In genomic region chr11:62909720-62910306, GRCm38 (mm10) we compare ENCODE assay signal across 13 mouse cellular contexts. TPM values are rescaled to one million over a fixed set of nuclear protein-coding genes. Genes with fewer than 3 reads are reported as not detected.
DNase-seq lines count a peak whose midpoint lies in the region; ATAC-seq and TF ChIP-seq lines count a peak whose summit lies in the region.
"Had no signal": no experiment of that assay in that cellular context is flagged by ENCODE, and none has a peak within 500 bp of the region (broad histone marks: within the 10 kb centered on the region; RNA-seq: fewer than 3 reads in every experiment).

No protein-coding gene starts in this region.

- TF ChIP-seq POLR2A in brain, embryonic 14.5 days (IDR thresholded peaks at IDR 0.05; ENCODE audit: borderline replicate concordance, extremely low read depth, insufficient read depth, insufficient read length, poor library complexity, severe bottlenecking): no peak

- no peak overlapping the region for H3K4me3 ChIP-seq in liver, postnatal 0 days (ENCODE audit: low read depth, low read length)
- no peak overlapping the region for H3K4me3 ChIP-seq in liver, embryonic 12.5 days
- no peak overlapping the region for H3K4me3 ChIP-seq in hindbrain, embryonic 13.5 days
- H3K4me3 ChIP-seq: embryonic facial prominence, embryonic 12.5 days; heart, embryonic 12.5 days; myocyte; stomach, embryonic 15.5 days had no signal

- H3K4me1 ChIP-seq in liver, postnatal 0 days (ENCODE audit: insufficient read depth): no peaks in the 10 kb centered on the region
- H3K4me1 ChIP-seq in liver, embryonic 12.5 days: no peaks in the 10 kb centered on the region
- H3K4me1 ChIP-seq in hindbrain, embryonic 13.5 days (replicated peaks): no peaks in the 10 kb centered on the region; the same call in 1 of the 2 replicates
- H3K4me1 ChIP-seq: embryonic facial prominence, embryonic 12.5 days; stomach, embryonic 15.5 days had no signal

- no peak overlapping the region for H3K27ac ChIP-seq in liver, postnatal 0 days (ENCODE audit: low read depth)
- no peak overlapping the region for H3K27ac ChIP-seq in liver, embryonic 12.5 days
- no peak overlapping the region for H3K27ac ChIP-seq in hindbrain, embryonic 13.5 days
- H3K27ac ChIP-seq: embryonic facial prominence, embryonic 12.5 days; hindbrain, postnatal 0 days; stomach, embryonic 15.5 days had no signal

- H3K9ac ChIP-seq in liver, postnatal 0 days (replicated peaks): no peak overlapping the region
- no peak overlapping the region for H3K9ac ChIP-seq in liver, embryonic 12.5 days
- H3K9ac ChIP-seq in hindbrain, embryonic 13.5 days: no peak overlapping the region
- H3K9ac ChIP-seq: embryonic facial prominence, embryonic 12.5 days; heart, embryonic 12.5 days; stomach, embryonic 15.5 days had no signal

- no peak for ATAC-seq in CD4-positive, CD25-positive, alpha-beta regulatory T cell, adult 4 months
- no peak for ATAC-seq in liver, postnatal 0 days
- no peak for ATAC-seq in liver, embryonic 12.5 days
- ATAC-seq in hindbrain, embryonic 13.5 days (ENCODE audit: low FRiP score): no peak
- ATAC-seq: hindbrain, postnatal 0 days had no signal

- DNase-seq in CD4-positive, CD25-positive, alpha-beta regulatory T cell, adult 2 months (ENCODE audit: low read depth, low spot score): peak; percentile 36
- no peak for DNase-seq in liver, postnatal 0 days
- no peak for DNase-seq in brain, embryonic 14.5 days (ENCODE audit: low read depth)
- peak; percentile 44 for DNase-seq in thymus, postnatal 14 days
- DNase-seq in ovary, postnatal 36 days (ENCODE audit: low spot score): no peak

- no peaks in the 10 kb centered on the region for H3K36me3 ChIP-seq in liver, postnatal 0 days (replicated peaks; ENCODE audit: insufficient read depth, low read length)
- H3K36me3 ChIP-seq in liver, embryonic 12.5 days: no peaks in the 10 kb centered on the region
- H3K36me3 ChIP-seq in hindbrain, embryonic 13.5 days: no peaks in the 10 kb centered on the region
- H3K36me3 ChIP-seq: embryonic facial prominence, embryonic 12.5 days; heart, embryonic 12.5 days; stomach, embryonic 15.5 days had no signal

- no peaks in the 10 kb centered on the region for H3K9me3 ChIP-seq in liver, postnatal 0 days (ENCODE audit: low read length)
- no peaks in the 10 kb centered on the region for H3K9me3 ChIP-seq in liver, embryonic 12.5 days (replicated peaks)
- no peaks in the 10 kb centered on the region for H3K9me3 ChIP-seq in hindbrain, embryonic 13.5 days
- H3K9me3 ChIP-seq: embryonic facial prominence, embryonic 12.5 days; heart, embryonic 12.5 days; stomach, embryonic 15.5 days had no signal

- TF ChIP-seq CTCF in liver, postnatal 0 days (IDR thresholded peaks at IDR 0.05; ENCODE audit: low read depth): peak; percentile 47
- TF ChIP-seq CTCF in brain, embryonic 14.5 days (IDR thresholded peaks at IDR 0.05; ENCODE audit: borderline replicate concordance, extremely low read depth, insufficient read depth, insufficient read length): peak; percentile 16; the same call in 1 of the 2 replicates

- 60% methylated on average over 3 of the region's 3 CpGs for WGBS in liver, postnatal 0 days (ENCODE audit: insufficient replicate concordance)
- WGBS in liver, embryonic 12.5 days (ENCODE audit: insufficient replicate concordance): 48% methylated on average over 3 of the region's 3 CpGs
- 81% methylated on average over 3 of the region's 3 CpGs for WGBS in hindbrain, embryonic 13.5 days

- TF ChIP-seq EP300 in liver, postnatal 0 days (IDR thresholded peaks at IDR 0.05; ENCODE audit: low read depth): no peak

- H3K4me2 ChIP-seq in liver, postnatal 0 days (ENCODE audit: low read depth, low read length): no peak overlapping the region
- no peak overlapping the region for H3K4me2 ChIP-seq in liver, embryonic 12.5 days
- H3K4me2 ChIP-seq in hindbrain, embryonic 13.5 days: no peak overlapping the region
- H3K4me2 ChIP-seq: embryonic facial prominence, embryonic 12.5 days; heart, embryonic 12.5 days; stomach, embryonic 15.5 days had no signal

- no peaks in the 10 kb centered on the region for H3K27me3 ChIP-seq in liver, postnatal 0 days (ENCODE audit: insufficient read depth, low read length)
- H3K27me3 ChIP-seq in liver, embryonic 12.5 days (replicated peaks): no peaks in the 10 kb centered on the region; the same call in 1 of the 2 replicates
- no peaks in the 10 kb centered on the region for H3K27me3 ChIP-seq in hindbrain, embryonic 13.5 days
- H3K27me3 ChIP-seq: embryonic facial prominence, embryonic 12.5 days; heart, embryonic 12.5 days; stomach, embryonic 15.5 days had no signal

RNA-seq across cellular contexts. Expression of gene Tvp23b, which starts 30.6 kb away (rescaled TPM):
- 10 to 100 TPM; 57.6 to 61.6 TPM for polyA plus RNA-seq in CD4-positive, CD25-positive, alpha-beta regulatory T cell, adult 4 months (2017; shearing (Covaris generic))
- polyA plus RNA-seq in liver, postnatal 0 days (2015; fragmentation: Nextera tagmentation; extraction: Ambion mirVana): 29.1 and 29.4 TPM in 2 replicates
- 32.2 and 35.0 TPM in 2 replicates for polyA plus RNA-seq in liver, embryonic 12.5 days (2016; fragmentation: Nextera tagmentation; extraction: Ambion mirVana)
- 25.7 and 29.3 TPM in 2 replicates for polyA plus RNA-seq in brain, embryonic 14.5 days (2012; rRNA removed)
- 56.7 and 58.6 TPM in 2 replicates for polyA plus RNA-seq in hindbrain, embryonic 13.5 days (2015; fragmentation: Nextera tagmentation; extraction: Ambion mirVana)

RNA-seq across cellular contexts. Expression of gene Cdrt4, which starts 41.2 kb away (rescaled TPM):
- not detected for polyA plus RNA-seq in CD4-positive, CD25-positive, alpha-beta regulatory T cell, adult 4 months (2017; shearing (Covaris generic))
- not detected in 2 replicates for polyA plus RNA-seq in liver, postnatal 0 days (2015; fragmentation: Nextera tagmentation; extraction: Ambion mirVana)
- not detected in 2 replicates for polyA plus RNA-seq in liver, embryonic 12.5 days (2016; fragmentation: Nextera tagmentation; extraction: Ambion mirVana)
- 0.10 and 0.12 TPM in 2 replicates for polyA plus RNA-seq in brain, embryonic 14.5 days (2012; rRNA removed)
- polyA plus RNA-seq in hindbrain, embryonic 13.5 days (2015; fragmentation: Nextera tagmentation; extraction: Ambion mirVana): 0.32 TPM in 1 of 2 replicates, not detected in the other
- polyA plus RNA-seq: heart, embryonic 12.5 days; myocyte had no signal

Comparison
In these comparisons a context has a peak if more than half of its experiments do, and no peak if none do; other contexts are left out.
1. DNase-seq: peak in CD4-positive, CD25-positive, alpha-beta regulatory T cell, adult 2 months (single experiment) and thymus, postnatal 14 days (single experiment); none in liver, postnatal 0 days (single experiment), brain, embryonic 14.5 days (single experiment) and ovary, postnatal 36 days (single experiment).